Mouse (Mus musculus) urinary bladder, adult 2 months (tissue): ENCODE results near the gene Mafg. TPM values are rescaled to one million over a fixed set of nuclear protein-coding genes. Genes with fewer than 3 reads are reported as not detected.
"Not testable (repeated sequence)": the region's sequence is repeated elsewhere in the genome, so short reads cannot be mapped to it uniquely, and the experiment has no call there.

ENCODE experiments used
- DNase-seq: peaks from one replicate; pipeline ENCODE4 v3.0.0; 2022; ENCODE audit warnings: low spot score
- polyA plus RNA-seq: library from polyadenylated mRNA; depleted of rRNA; stranded (reverse); fragments of >200 nt; gene quantifications from 2 replicates; pipeline ENCODE4 v1.2.3, GENCODE M21; 2012

The Mafg gene
- polyA plus RNA-seq, 1 experiment = 62.5 TPM

- peak; percentile 89 for DNase-seq
These were observed 35.0 kb downstream of the Mafg start, which contains the start of the genes Alyref and Anapc11 for GRCm38 (mm10) chr11:120598283-120598989. Alyref (minus strand) TSS chr11:120598365. Anapc11 (plus strand) TSS chr11:120598421.

GRCm38 (mm10) chr11:120597240-120598235, 35.9 kb downstream of the Mafg start:
- DNase-seq = no peak

- DNase-seq = no peak
These were observed 44.9 kb downstream of the Mafg start for GRCm38 (mm10) chr11:120588531-120588930.

GRCm38 (mm10) chr11:120583937-120584336, 49.5 kb downstream of the Mafg start:
- no peak for DNase-seq

- not testable (repeated sequence) for DNase-seq
These were observed 50.5 kb downstream of the Mafg start for GRCm38 (mm10) chr11:120582982-120583293.

GRCm38 (mm10) chr11:120582268-120582981, 51.0 kb downstream of the Mafg start:
- no peak for DNase-seq

- DNase-seq = peak; percentile 93
These were observed 51.7 kb downstream of the Mafg start, which contains the start of gene Arhgdia for GRCm38 (mm10) chr11:120581490-120582267. Arhgdia (minus strand) TSS chr11:120581624.

GRCm38 (mm10) chr11:120580871-120581331, 52.5 kb downstream of the Mafg start:
- DNase-seq = peak; percentile 50

- DNase-seq = no peak
These were observed 53.2 kb downstream of the Mafg start for GRCm38 (mm10) chr11:120580190-120580589.

- DNase-seq = peak; percentile 53
These were observed 53.9 kb downstream of the Mafg start for GRCm38 (mm10) chr11:120579316-120580107.

- no peak for DNase-seq
These were observed 54.6 kb downstream of the Mafg start for GRCm38 (mm10) chr11:120578694-120579243.

GRCm38 (mm10) chr11:120578024-120578693, 55.2 kb downstream of the Mafg start:
- DNase-seq = no peak

GRCm38 (mm10) chr11:120577211-120578023, 56.0 kb downstream of the Mafg start:
- no peak for DNase-seq

GRCm38 (mm10) chr11:120576365-120576981, 56.9 kb downstream of the Mafg start:
- DNase-seq = no peak

GRCm38 (mm10) chr11:120575940-120576339, 57.5 kb downstream of the Mafg start:
- no peak for DNase-seq
